Mouse (Mus musculus) thymus, adult 2 months (tissue): Measurements from ENCODE around the gene Ube2g2.

Source experiments
- CTCF ChIP-seq: fragments of 200-500 bp; IDR thresholded peaks from 2 replicates; pipeline ENCODE4 v1.5.1; 2012; ENCODE audit warnings: mild to moderate bottlenecking, control low read depth, low read length, moderate library complexity, borderline replicate concordance; ENCODE audit not compliant: control insufficient read depth, poor library complexity, insufficient read depth; ENCODE audit errors: extremely low read depth
- POLR2A ChIP-seq: fragments of 200-500 bp; IDR thresholded peaks from 2 replicates; pipeline ENCODE4 v1.6.1; 2012; ENCODE audit warnings: mild to moderate bottlenecking, low read length, control low read depth, moderate library complexity; ENCODE audit not compliant: control insufficient read depth, poor library complexity, insufficient read depth; ENCODE audit errors: extremely low read depth

DNA sequence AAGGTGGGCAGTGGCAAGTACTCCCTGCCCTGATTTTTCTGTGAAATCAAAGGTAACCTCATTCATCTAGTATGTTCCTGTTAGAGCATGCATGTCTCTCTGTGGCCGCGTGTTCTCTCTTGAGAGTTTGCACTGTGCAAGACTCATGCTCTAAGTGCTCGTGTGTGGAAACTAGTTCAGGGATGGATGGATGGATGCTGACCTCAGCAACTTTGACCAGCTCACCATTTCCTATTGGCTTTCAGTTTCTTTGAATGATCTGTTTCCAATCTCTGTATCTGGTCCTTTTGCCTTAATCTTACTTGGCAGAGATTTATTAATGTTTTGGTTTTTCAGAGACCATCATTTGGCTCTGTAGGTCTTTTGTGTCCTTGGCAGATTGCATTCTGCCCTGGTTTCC is 7.1 kb downstream of the Ube2g2 start:
- TF ChIP-seq CTCF (no peak), POLR2A (no peak)
